Mouse (Mus musculus): ENCODE measurements at regions not wholly inside any gene's neighbourhood (a gene's known extent, or its start where the extent isn't known, plus 50 kb on each side); places are given as distances from the start of the nearest gene placed in this dataset.

DNA sequence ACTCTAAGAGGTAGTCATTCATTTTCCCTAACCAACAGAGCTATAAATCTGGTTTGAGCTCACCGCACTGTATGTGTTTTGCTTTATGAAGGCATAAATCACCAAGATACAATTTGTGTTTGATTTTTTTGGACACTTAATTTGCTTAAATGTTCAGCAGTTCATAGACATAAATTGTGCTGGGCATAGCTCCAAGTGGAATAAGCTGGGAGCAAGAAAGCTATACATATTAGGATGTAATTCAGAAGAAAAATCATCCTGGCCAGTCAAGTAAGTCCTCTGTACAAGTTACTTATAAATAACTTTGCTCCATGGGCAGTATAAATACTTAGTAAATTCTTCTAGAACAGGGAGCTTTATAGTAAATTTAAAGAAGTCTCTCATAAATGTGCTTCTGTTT, 267.0 kb upstream of the Atp5g3 start:
- no peaks in the 10 kb centered on the region for H3K36me3 ChIP-seq (ENCODE audit: control insufficient read depth, insufficient read depth)
- H3K9me3 ChIP-seq (replicated peaks; ENCODE audit: control insufficient read depth, low read length), result no peaks in the 10 kb centered on the region
- no peak overlapping the region for H3K9ac ChIP-seq (ENCODE audit: low read length)
- no peaks in the 10 kb centered on the region for H3K4me1 ChIP-seq (ENCODE audit: control insufficient read depth, insufficient read depth, low read length)
- no peaks in the 10 kb centered on the region for H3K27me3 ChIP-seq (ENCODE audit: control insufficient read depth, insufficient read depth, low read length)
- ATAC-seq (replicated peaks; ENCODE audit: extremely low read depth, insufficient read depth, low FRiP score), result no peak
- H3K4me3 ChIP-seq (ENCODE audit: low read length), result no peak overlapping the region
- 88% methylated on average over 1 of the region's 1 CpGs for WGBS
- H3K27ac ChIP-seq (ENCODE audit: low read length), result no peak overlapping the region
- H3K4me2 ChIP-seq (ENCODE audit: low read depth, low read length), result no peak overlapping the region

DNA sequence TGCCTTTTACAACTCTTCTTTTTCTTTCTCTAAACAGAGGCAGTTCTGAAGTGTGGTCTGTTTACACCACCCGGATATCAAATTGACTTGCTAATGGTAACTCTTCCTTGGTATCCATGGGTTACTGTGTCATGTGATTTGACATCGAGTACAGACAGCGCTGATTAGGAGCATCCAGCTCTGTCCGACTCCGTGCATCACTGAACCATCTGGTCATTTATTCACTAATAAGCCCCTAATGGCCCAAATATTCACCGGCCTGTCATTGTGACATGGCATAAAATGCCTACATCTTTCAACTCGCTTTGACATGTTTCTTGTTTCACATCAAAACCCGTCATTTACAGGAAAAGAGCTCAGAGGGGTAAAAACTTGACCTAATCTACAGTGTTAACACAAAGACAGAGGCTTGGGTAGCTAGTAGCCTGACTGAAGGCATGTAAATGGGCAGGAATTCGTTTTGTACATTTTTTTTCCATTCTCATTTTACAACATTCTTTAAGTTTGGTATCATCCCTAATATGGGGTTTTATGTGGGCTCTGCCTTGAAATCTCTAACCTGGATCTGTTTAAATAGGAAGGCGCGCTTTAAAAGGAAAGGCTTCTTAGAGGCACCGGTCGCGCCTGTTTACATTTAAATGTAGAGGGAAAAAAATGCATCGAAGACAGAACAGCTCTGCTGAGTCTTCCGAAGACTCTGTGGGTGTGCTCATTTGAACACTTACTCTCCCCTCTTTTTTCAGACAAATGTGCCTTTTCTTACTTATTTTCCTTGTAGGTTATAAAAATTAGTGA, 257.8 kb upstream of the Atp5g3 start:
- H3K9me3 ChIP-seq (replicated peaks; ENCODE audit: control insufficient read depth, low read length), result no peaks in the 10 kb centered on the region
- no peaks in the 10 kb centered on the region for H3K4me1 ChIP-seq (ENCODE audit: control insufficient read depth, insufficient read depth, low read length)
- H3K4me3 ChIP-seq (ENCODE audit: low read length), result no peak overlapping the region
- no peak overlapping the region for H3K9ac ChIP-seq (ENCODE audit: low read length)
- no peaks in the 10 kb centered on the region for H3K36me3 ChIP-seq (ENCODE audit: control insufficient read depth, insufficient read depth)
- no peaks in the 10 kb centered on the region for H3K27me3 ChIP-seq (ENCODE audit: control insufficient read depth, insufficient read depth, low read length)
- WGBS, result 70% methylated on average over 16 of the region's 16 CpGs
- no peak overlapping the region for H3K27ac ChIP-seq (ENCODE audit: low read length)
- no peak overlapping the region for H3K4me2 ChIP-seq (ENCODE audit: low read depth, low read length)
- ATAC-seq (replicated peaks; ENCODE audit: extremely low read depth, insufficient read depth, low FRiP score), result no peak

GRCm38 (mm10) chr2:74168307-74168706, 257.2 kb upstream of the Atp5g3 start:
- no peak overlapping the region for H3K27ac ChIP-seq (ENCODE audit: low read length)
- no peaks in the 10 kb centered on the region for H3K27me3 ChIP-seq (ENCODE audit: control insufficient read depth, insufficient read depth, low read length)
- no peak overlapping the region for H3K4me2 ChIP-seq (ENCODE audit: low read depth, low read length)
- no peaks in the 10 kb centered on the region for H3K9me3 ChIP-seq (replicated peaks; ENCODE audit: control insufficient read depth, low read length)
- no peak for ATAC-seq (replicated peaks; ENCODE audit: extremely low read depth, insufficient read depth, low FRiP score)
- H3K4me1 ChIP-seq (ENCODE audit: control insufficient read depth, insufficient read depth, low read length), result no peaks in the 10 kb centered on the region
- no peak overlapping the region for H3K4me3 ChIP-seq (ENCODE audit: low read length)
- 88% methylated on average over 17 of the region's 17 CpGs for WGBS
- no peak overlapping the region for H3K9ac ChIP-seq (ENCODE audit: low read length)
- no peaks in the 10 kb centered on the region for H3K36me3 ChIP-seq (ENCODE audit: control insufficient read depth, insufficient read depth)

DNA sequence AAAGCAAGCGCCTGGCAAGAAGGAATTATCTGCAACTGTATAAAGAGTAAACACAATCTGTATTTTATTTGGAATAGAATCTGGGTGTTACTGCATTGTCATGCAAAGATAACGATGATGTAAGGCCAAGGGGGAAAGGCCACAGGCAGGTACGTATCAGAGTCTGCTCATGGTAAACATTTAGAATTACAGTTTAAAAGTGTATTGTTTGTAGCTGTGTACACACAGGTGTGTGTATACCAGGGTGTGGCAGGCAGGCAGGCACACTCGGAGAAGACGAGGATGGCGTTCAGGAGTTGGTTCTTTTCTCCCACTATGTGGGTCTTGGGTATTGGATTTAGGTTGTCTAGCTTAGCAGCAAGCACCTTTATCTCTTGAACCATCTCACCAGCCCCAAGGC, 242.9 kb upstream of the Atp5g3 start:
- H3K36me3 ChIP-seq (ENCODE audit: control insufficient read depth, insufficient read depth), result no peaks in the 10 kb centered on the region

GRCm38 (mm10) chr2:74153247-74153850, 242.2 kb upstream of the Atp5g3 start:
- no peaks in the 10 kb centered on the region for H3K9me3 ChIP-seq (replicated peaks; ENCODE audit: control insufficient read depth, low read length)
- H3K9ac ChIP-seq (ENCODE audit: low read length), result no peak overlapping the region
- H3K27me3 ChIP-seq (ENCODE audit: control insufficient read depth, insufficient read depth, low read length), result no peaks in the 10 kb centered on the region
- H3K4me1 ChIP-seq (ENCODE audit: control insufficient read depth, insufficient read depth, low read length), result no peaks in the 10 kb centered on the region
- ATAC-seq (replicated peaks; ENCODE audit: extremely low read depth, insufficient read depth, low FRiP score), result no peak
- WGBS, result 61% methylated on average over 5 of the region's 5 CpGs
- no peak overlapping the region for H3K4me3 ChIP-seq (ENCODE audit: low read length)
- H3K27ac ChIP-seq (ENCODE audit: low read length), result no peak overlapping the region
- no peak overlapping the region for H3K4me2 ChIP-seq (ENCODE audit: low read depth, low read length)
- no peaks in the 10 kb centered on the region for H3K36me3 ChIP-seq (ENCODE audit: control insufficient read depth, insufficient read depth)

More for the DNA sequence above, 242.9 kb upstream of the Atp5g3 start:
- Histone ChIP-seq H3K4me1 (ENCODE audit: control insufficient read depth, insufficient read depth, low read length) (no peaks in the 10 kb centered on the region), H3K4me2 (ENCODE audit: low read depth, low read length) (no peak overlapping the region), H3K9ac (ENCODE audit: low read length) (no peak overlapping the region), H3K27me3 (ENCODE audit: control insufficient read depth, insufficient read depth, low read length) (no peaks in the 10 kb centered on the region), H3K4me3 (ENCODE audit: low read length) (no peak overlapping the region), H3K27ac (ENCODE audit: low read length) (no peak overlapping the region), H3K9me3 (replicated peaks; ENCODE audit: control insufficient read depth, low read length) (no peaks in the 10 kb centered on the region)
- no peak for ATAC-seq (replicated peaks; ENCODE audit: extremely low read depth, insufficient read depth, low FRiP score)
- WGBS, result 74% methylated on average over 6 of the region's 6 CpGs

- 65% methylated on average over 8 of the region's 8 CpGs for WGBS
Measured at GRCm38 (mm10) chr2:74152534-74153246, 241.6 kb upstream of the Atp5g3 start.

GRCm38 (mm10) chr2:74147193-74147592, 236.1 kb upstream of the Atp5g3 start:
- Histone ChIP-seq H3K27me3 (ENCODE audit: control insufficient read depth, insufficient read depth, low read length) (no peaks in the 10 kb centered on the region), H3K27ac (ENCODE audit: low read length) (no peak overlapping the region), H3K4me2 (ENCODE audit: low read depth, low read length) (no peak overlapping the region), H3K9ac (ENCODE audit: low read length) (no peak overlapping the region), H3K9me3 (replicated peaks; ENCODE audit: control insufficient read depth, low read length) (no peaks in the 10 kb centered on the region), H3K4me1 (ENCODE audit: control insufficient read depth, insufficient read depth, low read length) (no peaks in the 10 kb centered on the region), H3K36me3 (ENCODE audit: control insufficient read depth, insufficient read depth) (no peaks in the 10 kb centered on the region), H3K4me3 (ENCODE audit: low read length) (no peak overlapping the region)
- no peak for ATAC-seq (replicated peaks; ENCODE audit: extremely low read depth, insufficient read depth, low FRiP score)
- WGBS, result 71% methylated on average over 4 of the region's 4 CpGs

More at GRCm38 (mm10) chr2:74152534-74153246, 241.6 kb upstream of the Atp5g3 start:
- Histone ChIP-seq H3K9ac (ENCODE audit: low read length) (no peak overlapping the region), H3K36me3 (ENCODE audit: control insufficient read depth, insufficient read depth) (no peaks in the 10 kb centered on the region), H3K4me1 (ENCODE audit: control insufficient read depth, insufficient read depth, low read length) (no peaks in the 10 kb centered on the region), H3K27ac (ENCODE audit: low read length) (no peak overlapping the region), H3K4me2 (ENCODE audit: low read depth, low read length) (no peak overlapping the region), H3K4me3 (ENCODE audit: low read length) (no peak overlapping the region), H3K9me3 (replicated peaks; ENCODE audit: control insufficient read depth, low read length) (no peaks in the 10 kb centered on the region), H3K27me3 (ENCODE audit: control insufficient read depth, insufficient read depth, low read length) (no peaks in the 10 kb centered on the region)
- ATAC-seq (replicated peaks; ENCODE audit: extremely low read depth, insufficient read depth, low FRiP score), result no peak

GRCm38 (mm10) chr2:74136624-74137003, 225.5 kb upstream of the Atp5g3 start:
- no peaks in the 10 kb centered on the region for H3K27me3 ChIP-seq (ENCODE audit: control insufficient read depth, insufficient read depth, low read length)
- H3K27ac ChIP-seq (ENCODE audit: low read length), result no peak overlapping the region
- WGBS, result 24% methylated on average over 9 of the region's 9 CpGs
- no peak overlapping the region for H3K4me3 ChIP-seq (ENCODE audit: low read length)
- ATAC-seq (replicated peaks; ENCODE audit: extremely low read depth, insufficient read depth, low FRiP score), result no peak
- H3K36me3 ChIP-seq (ENCODE audit: control insufficient read depth, insufficient read depth), result no peaks in the 10 kb centered on the region
- H3K4me1 ChIP-seq (ENCODE audit: control insufficient read depth, insufficient read depth, low read length), result no peaks in the 10 kb centered on the region
- H3K4me2 ChIP-seq (ENCODE audit: low read depth, low read length), result peak overlapping the region; percentile 6; the same call in 1 of the 2 replicates
- no peak overlapping the region for H3K9ac ChIP-seq (ENCODE audit: low read length)
- no peaks in the 10 kb centered on the region for H3K9me3 ChIP-seq (replicated peaks; ENCODE audit: control insufficient read depth, low read length)
